Mouse (Mus musculus) stomach, embryonic 16.5 days (tissue): ENCODE results near the gene Rnf181. TPM values are rescaled to one million over a fixed set of nuclear protein-coding genes. Genes with fewer than 3 reads are reported as not detected.

Experiments used
- ATAC-seq: fragments of 200-750 bp; cut with Nextera tagmentation; 2 replicates; pipeline ENCODE4 v1.8.0; 2017; ENCODE audit warnings: moderate number of reproducible peaks, moderate TSS enrichment; ENCODE audit not compliant: insufficient read depth, low FRiP score
- H3K27ac ChIP-seq: fragments of 300-500 bp; sonication (generic); 2 replicates; pipeline ENCODE4 v1.5.1; 2014; ENCODE audit warnings: low read length
- H3K27me3 ChIP-seq: fragments of 300-500 bp; sonication (generic); 2 replicates; pipeline ENCODE4 v1.6.1; 2014; ENCODE audit warnings: low read length, control low read depth, mixed read lengths; ENCODE audit not compliant: control insufficient read depth, insufficient read depth
- H3K36me3 ChIP-seq: fragments of 300-500 bp; sonication (generic); 2 replicates; pipeline ENCODE4 v1.6.1; 2014; ENCODE audit warnings: low read length; ENCODE audit not compliant: control insufficient read depth, insufficient read depth
- H3K4me1 ChIP-seq: fragments of 300-500 bp; sonication (generic); 2 replicates; pipeline ENCODE4 v1.6.1; 2014; ENCODE audit warnings: low read length, control low read depth, mixed read lengths; ENCODE audit not compliant: control insufficient read depth, insufficient read depth
- H3K4me2 ChIP-seq: fragments of 300-500 bp; sonication (generic); 2 replicates; pipeline ENCODE4 v1.6.1; 2014; ENCODE audit warnings: low read depth, low read length, mixed read lengths
- H3K4me3 ChIP-seq: fragments of 300-500 bp; sonication (generic); replicated peaks from 2 replicates; pipeline ENCODE4 v1.5.1; 2014; ENCODE audit warnings: mild to moderate bottlenecking, low read length
- H3K9ac ChIP-seq: fragments of 300-500 bp; sonication (generic); 2 replicates; pipeline ENCODE4 v1.6.1; 2014; ENCODE audit warnings: low read length
- H3K9me3 ChIP-seq: fragments of 300-500 bp; sonication (generic); replicated peaks from 2 replicates; pipeline ENCODE4 v1.6.1; 2016; ENCODE audit warnings: low read length, control low read depth; ENCODE audit not compliant: control insufficient read depth
- WGBS: fragments of 180-500 bp; shearing (Covaris S2); extraction: QIAGEN DNeasy Blood & Tissue Kit; methylation state at CpG from one replicate; pipeline ENCODE4 v1.1.7; 2014; 5-methylcytosine and 5-hydroxymethylcytosine counted together
- polyA plus RNA-seq: library from polyadenylated mRNA; unstranded; fragments of >200 nt; fragmentation: Nextera tagmentation; extraction: Ambion mirVana; gene quantifications from 2 replicates; pipeline ENCODE4 v1.2.1, GENCODE M21; 2015

Rnf181 gene
- 139 and 143 TPM in 2 replicates for polyA plus RNA-seq

- no peaks in the 10 kb centered on the region for H3K9me3 ChIP-seq
- WGBS = 75% methylated on average over 4 of the region's 4 CpGs
- no peaks in the 10 kb centered on the region for H3K27me3 ChIP-seq
- no peak within 1 kb of the TSS for H3K27ac ChIP-seq
- no peak within 1 kb of the TSS for H3K4me3 ChIP-seq
- no peaks in the 10 kb centered on the region for H3K36me3 ChIP-seq
- H3K9ac ChIP-seq = no peak within 1 kb of the TSS
- ATAC-seq = no peak
- peaks cover 13% of the 10 kb centered on the region for H3K4me1 ChIP-seq
- H3K4me2 ChIP-seq = no peak within 1 kb of the TSS
These were observed at the start of gene Rnf181 for GRCm38 (mm10) chr6:72366844-72367443. Rnf181 (minus strand) TSS chr6:72366956.

GRCm38 (mm10) chr6:72415964-72416772, 49.4 kb upstream of the Rnf181 start:
- Histone ChIP-seq H3K9me3 (no peaks in the 10 kb centered on the region), H3K4me2 (0 out of 2 replicates have a peak overlapping the region, but pooled peaks have one; percentile 75), H3K27ac (no peak overlapping the region), H3K36me3 (peaks cover 6% of the 10 kb centered on the region; the same call in 1 of the 2 replicates), H3K9ac (peak overlapping the region; percentile 37; the same call in 1 of the 2 replicates), H3K4me3 (no peak overlapping the region), H3K27me3 (no peaks in the 10 kb centered on the region), H3K4me1 (peaks cover 15% of the 10 kb centered on the region)
- 64% methylated on average over 7 of the region's 7 CpGs for WGBS
- ATAC-seq = no peak

- ATAC-seq = no peak
- peak overlapping the region; percentile 95 for H3K9ac ChIP-seq
- peak overlapping the region; percentile 93 for H3K4me3 ChIP-seq
- WGBS = 81% methylated on average over 5 of the region's 5 CpGs
- H3K9me3 ChIP-seq = no peaks in the 10 kb centered on the region
- H3K27me3 ChIP-seq = no peaks in the 10 kb centered on the region
- H3K27ac ChIP-seq = no peak overlapping the region
- H3K4me2 ChIP-seq = peak overlapping the region; percentile 75
- peaks cover 6% of the 10 kb centered on the region; the same call in 1 of the 2 replicates for H3K36me3 ChIP-seq
- peaks cover 15% of the 10 kb centered on the region for H3K4me1 ChIP-seq
These were observed 48.4 kb upstream of the Rnf181 start for GRCm38 (mm10) chr6:72415181-72415580.

- Histone ChIP-seq H3K9me3 (no peaks in the 10 kb centered on the region), H3K36me3 (peaks cover 6% of the 10 kb centered on the region; the same call in 1 of the 2 replicates), H3K9ac (peak within 1 kb of the TSS; percentile 95), H3K4me2 (peak within 1 kb of the TSS; percentile 75), H3K27me3 (no peaks in the 10 kb centered on the region), H3K4me1 (peaks cover 15% of the 10 kb centered on the region), H3K27ac (peak within 1 kb of the TSS; percentile 73), H3K4me3 (peak within 1 kb of the TSS; percentile 93)
- WGBS = under 1% methylated on average over 33 of the region's 33 CpGs
- peak; percentile 96 for ATAC-seq
These were observed 47.5 kb upstream of the Rnf181 start, which contains the start of gene Ggcx for GRCm38 (mm10) chr6:72414076-72414756. Ggcx (plus strand) TSS chr6:72414308.

- Histone ChIP-seq H3K9ac (no peak overlapping the region; the same call in 1 of the 2 replicates), H3K27me3 (no peaks in the 10 kb centered on the region), H3K4me1 (peaks cover 7% of the 10 kb centered on the region), H3K9me3 (no peaks in the 10 kb centered on the region), H3K4me2 (no peak overlapping the region), H3K36me3 (no peaks in the 10 kb centered on the region), H3K4me3 (no peak overlapping the region), H3K27ac (no peak overlapping the region)
- 76% methylated on average over 7 of the region's 7 CpGs for WGBS
- ATAC-seq = no peak
These were observed 43.8 kb upstream of the Rnf181 start for GRCm38 (mm10) chr6:72410518-72410917.

GRCm38 (mm10) chr6:72410003-72410402, 43.2 kb upstream of the Rnf181 start:
- WGBS = 28% methylated on average over 1 of the region's 1 CpGs
- H3K4me2 ChIP-seq = no peak overlapping the region
- no peak overlapping the region for H3K27ac ChIP-seq
- no peak overlapping the region for H3K9ac ChIP-seq
- peaks cover 3% of the 10 kb centered on the region for H3K4me1 ChIP-seq
- H3K36me3 ChIP-seq = no peaks in the 10 kb centered on the region
- H3K27me3 ChIP-seq = no peaks in the 10 kb centered on the region
- ATAC-seq = no peak
- no peaks in the 10 kb centered on the region for H3K9me3 ChIP-seq
- H3K4me3 ChIP-seq = no peak overlapping the region

GRCm38 (mm10) chr6:72409567-72409966, 42.8 kb upstream of the Rnf181 start:
- no peaks in the 10 kb centered on the region for H3K4me1 ChIP-seq
- 11% methylated on average over 3 of the region's 3 CpGs for WGBS

GRCm38 (mm10) chr6:72407119-72407518, 40.4 kb upstream of the Rnf181 start:
- Histone ChIP-seq H3K9ac (no peak overlapping the region), H3K4me2 (no peak overlapping the region), H3K9me3 (no peaks in the 10 kb centered on the region), H3K27me3 (no peaks in the 10 kb centered on the region), H3K27ac (no peak overlapping the region), H3K4me1 (no peaks in the 10 kb centered on the region), H3K36me3 (no peaks in the 10 kb centered on the region), H3K4me3 (no peak overlapping the region)
- 7% methylated on average over 5 of the region's 5 CpGs for WGBS
- peak; percentile 63 for ATAC-seq

More at GRCm38 (mm10) chr6:72409567-72409966, 42.8 kb upstream of the Rnf181 start:
- Histone ChIP-seq H3K36me3 (no peaks in the 10 kb centered on the region), H3K4me3 (no peak overlapping the region), H3K4me2 (no peak overlapping the region), H3K9ac (no peak overlapping the region), H3K27me3 (no peaks in the 10 kb centered on the region), H3K9me3 (no peaks in the 10 kb centered on the region), H3K27ac (no peak overlapping the region)
- no peak for ATAC-seq
